Mouse (Mus musculus): ENCODE measurements around the gene Galp.
"Not testable (repeated sequence)": the region's sequence is repeated elsewhere in the genome, so short reads cannot be mapped to it uniquely, and the experiment has no call there.

Gene Galp

DNA sequence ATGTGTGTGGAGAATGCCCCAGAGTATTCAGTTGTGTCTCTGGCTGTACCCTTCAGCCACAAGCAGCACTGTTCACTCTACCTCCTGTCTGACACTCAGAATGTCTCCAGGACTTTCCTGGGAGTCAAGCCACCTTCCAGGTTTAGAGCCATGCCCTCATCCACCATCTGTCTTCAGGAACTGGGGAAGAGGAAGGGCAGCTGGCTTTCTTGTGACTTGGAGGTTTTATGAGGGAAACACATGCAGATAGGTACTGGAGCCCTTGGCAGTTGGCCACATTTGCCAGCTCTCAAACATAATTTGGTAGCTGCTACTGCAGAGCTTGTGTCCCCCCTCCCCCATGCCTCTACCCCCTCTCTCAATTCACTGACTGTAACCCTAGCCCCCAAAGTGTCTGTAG, 17.9 kb upstream of the Galp start:
- no peak for DNase-seq (ENCODE audit: low spot score in 2 of 2)

- no peak for DNase-seq (ENCODE audit: low spot score in 2 of 2)
Observed at GRCm38 (mm10) chr7:6182882-6183281, 14.0 kb upstream of the Galp start.

- no peak for DNase-seq (ENCODE audit: low spot score in 2 of 2)
Observed at GRCm38 (mm10) chr7:6183802-6184201, 13.1 kb upstream of the Galp start.

DNA sequence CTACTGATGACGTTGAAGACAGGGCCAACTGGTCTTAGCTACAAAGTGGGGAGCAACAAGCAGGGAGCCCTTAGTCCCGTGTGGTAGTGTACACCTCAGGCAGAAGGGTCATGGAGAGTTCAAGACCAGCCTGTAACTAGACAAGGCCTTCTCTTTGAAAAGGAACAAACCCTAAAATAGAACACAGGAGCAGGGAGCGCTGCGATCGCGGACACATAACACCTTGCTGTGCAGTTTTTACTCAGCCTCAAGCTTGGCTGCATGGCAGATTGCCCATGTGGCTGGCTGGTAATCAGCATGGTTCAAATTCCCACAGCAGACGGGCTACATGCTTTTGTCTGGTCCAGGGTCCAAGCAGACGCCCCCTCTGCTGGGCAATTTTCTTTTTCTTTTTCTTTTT, 12.4 kb upstream of the Galp start:
- no peak for DNase-seq (ENCODE audit: low spot score in 2 of 2)

DNA sequence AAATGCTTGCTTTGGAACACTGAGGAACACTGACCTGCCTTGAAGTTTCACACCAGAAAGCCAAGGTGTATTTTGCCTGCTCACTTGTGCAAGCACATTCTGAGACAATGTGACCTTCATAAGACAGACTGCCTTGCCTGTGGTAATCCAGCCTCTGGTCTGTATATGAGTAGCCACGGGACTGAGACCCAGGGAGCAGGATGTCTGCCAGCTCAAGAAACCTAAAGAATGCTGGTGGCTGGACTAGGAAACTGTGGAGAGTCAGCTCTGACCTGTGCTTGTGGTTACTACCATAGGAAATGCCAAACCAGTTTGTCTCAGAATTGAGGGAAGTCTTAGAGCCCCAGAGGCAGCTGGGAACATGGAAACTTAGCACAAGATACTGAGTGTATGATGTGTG, 11.5 kb upstream of the Galp start:
- DNase-seq (ENCODE audit: low spot score in 2 of 2) = no peak

GRCm38 (mm10) chr7:6186176-6186575, 10.7 kb upstream of the Galp start:
- no peak for DNase-seq (ENCODE audit: low spot score in 2 of 2)

GRCm38 (mm10) chr7:6186756-6187155, 10.1 kb upstream of the Galp start:
- DNase-seq (ENCODE audit: low spot score in 2 of 2) = no peak

DNA sequence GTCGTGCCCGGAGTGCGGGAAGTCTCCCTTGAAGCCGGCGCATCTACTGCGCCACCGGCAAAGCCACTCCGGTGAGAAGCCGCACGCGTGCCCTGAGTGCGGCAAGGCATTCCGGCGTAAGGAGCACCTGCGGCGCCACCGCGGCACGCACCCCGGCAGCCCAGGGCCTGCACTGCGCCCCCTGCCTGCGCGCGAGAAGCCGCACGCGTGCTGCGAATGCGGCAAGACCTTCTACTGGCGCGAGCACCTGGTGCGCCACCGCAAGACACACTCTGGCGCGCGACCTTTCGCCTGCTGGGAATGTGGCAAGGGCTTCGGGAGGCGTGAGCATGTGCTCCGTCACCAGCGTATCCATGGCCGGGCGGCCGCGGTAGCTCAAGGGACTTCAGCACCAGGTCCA, 7.3 kb upstream of the Galp start:
- peak in 1 of 2 experiments; percentile 29 for DNase-seq (ENCODE audit: low spot score in 2 of 2)

DNA sequence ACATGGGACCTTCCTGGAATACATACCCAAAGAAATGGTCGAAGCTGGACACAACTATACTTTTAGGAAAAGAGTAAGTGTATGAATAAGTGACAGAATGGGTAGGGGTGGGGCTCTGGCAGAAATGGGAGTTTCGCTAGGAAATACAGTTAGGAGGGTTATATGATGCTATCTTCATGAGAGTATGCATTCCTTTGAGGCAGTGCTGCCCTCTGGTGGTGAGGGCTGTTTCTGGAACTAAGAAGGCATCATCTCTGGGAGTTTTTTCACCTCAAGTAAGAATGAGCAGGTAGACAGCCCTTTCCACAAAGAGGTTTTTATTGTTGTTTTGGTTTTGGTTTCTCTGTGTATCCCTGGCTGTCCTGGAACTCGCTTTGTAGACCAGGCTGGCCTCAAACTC, 5.5 kb upstream of the Galp start:
- peak; percentile 77 to 85 for DNase-seq (ENCODE audit: low spot score in 2 of 2)

- DNase-seq (ENCODE audit: low spot score in 2 of 2) = peak; percentile 46 to 66
Observed at GRCm38 (mm10) chr7:6194129-6194528, 2.8 kb upstream of the Galp start.

DNA sequence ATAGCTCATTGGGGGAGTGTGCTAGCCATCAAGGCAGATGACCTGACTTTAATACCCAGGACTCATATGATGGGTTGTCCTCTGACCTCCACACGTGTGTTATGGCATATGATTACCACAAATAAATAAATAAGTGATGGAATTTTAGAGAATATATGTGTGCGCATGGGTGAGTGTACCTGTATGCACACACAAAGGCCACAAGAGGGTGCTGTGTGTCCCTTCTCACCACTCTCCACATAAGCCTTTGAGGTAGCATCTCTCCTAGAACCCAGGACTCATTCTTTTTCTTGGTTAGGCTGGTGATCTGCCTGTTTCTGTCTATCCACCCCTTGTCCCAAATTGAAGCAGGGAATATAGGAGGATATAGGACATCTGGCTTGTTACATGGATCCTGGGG, 1.1 kb upstream of the Galp start:
- DNase-seq (ENCODE audit: low spot score in 2 of 2) = no peak

- DNase-seq (ENCODE audit: low spot score in 2 of 2) = no peak
Observed at GRCm38 (mm10) chr7:6204200-6204599, 7.3 kb downstream of the Galp start.

DNA sequence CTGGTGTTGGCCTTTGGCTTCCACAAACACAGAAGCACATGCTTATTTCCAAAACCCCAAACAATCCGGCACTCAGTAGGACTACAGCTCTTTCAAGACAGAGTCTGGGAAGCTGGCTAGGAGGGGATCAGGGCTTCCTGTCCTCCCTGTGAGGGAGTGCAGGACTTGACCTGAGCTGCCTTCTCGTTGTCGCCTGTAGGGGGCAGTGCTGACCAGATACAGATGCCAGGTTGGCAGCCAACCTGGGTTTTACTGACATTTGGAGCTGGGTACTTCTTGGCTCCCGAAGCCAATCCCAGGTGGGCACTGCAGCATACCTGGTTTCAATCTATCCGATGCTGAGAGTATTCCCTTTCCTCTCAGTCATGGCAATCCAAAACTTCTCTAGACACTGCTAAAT, 16.3 kb downstream of the Galp start:
- peak in 1 of 2 experiments; percentile 22 for DNase-seq (ENCODE audit: low spot score in 2 of 2)

DNA sequence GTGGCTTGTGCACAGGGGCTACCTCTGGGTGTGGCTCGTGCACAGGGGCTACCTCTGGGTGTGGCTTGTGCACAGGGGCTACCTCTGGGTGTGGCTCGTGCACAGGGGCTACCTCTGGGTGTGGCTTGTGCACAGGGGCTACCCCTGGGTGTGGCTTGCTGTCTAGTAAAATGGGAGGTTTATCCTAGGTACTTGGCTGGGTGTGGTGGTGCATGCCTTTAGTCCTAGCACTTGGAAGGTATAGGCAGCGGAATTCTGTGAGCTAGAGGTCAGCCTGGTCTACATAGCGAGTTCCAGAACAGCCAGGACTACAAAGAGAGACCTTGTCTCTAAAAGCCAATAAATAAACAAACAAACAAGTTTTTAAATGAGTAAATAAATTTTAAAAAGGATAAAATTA, 17.8 kb downstream of the Galp start:
- DNase-seq (ENCODE audit: low spot score in 2 of 2) = not testable (repeated sequence)

DNA sequence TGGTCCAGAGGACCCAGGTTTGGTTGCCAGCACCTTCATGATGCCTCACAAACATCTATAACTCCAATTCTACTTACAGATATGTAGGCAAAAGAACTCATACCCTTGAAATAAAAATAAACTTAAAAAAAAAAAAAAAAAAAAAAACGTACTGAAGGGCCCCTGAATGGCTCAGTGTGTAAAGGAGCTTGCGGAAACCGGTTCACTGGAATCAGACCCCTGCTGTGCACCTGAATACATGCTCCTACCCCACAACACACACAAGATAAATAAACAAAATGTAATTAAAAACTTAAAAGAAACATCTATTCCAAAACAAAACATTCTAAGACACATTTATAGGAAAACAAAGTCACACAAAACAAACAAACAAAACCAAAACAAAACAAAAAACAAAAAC, 23.3 kb downstream of the Galp start:
- DNase-seq (ENCODE audit: low spot score in 2 of 2) = no peak

DNA sequence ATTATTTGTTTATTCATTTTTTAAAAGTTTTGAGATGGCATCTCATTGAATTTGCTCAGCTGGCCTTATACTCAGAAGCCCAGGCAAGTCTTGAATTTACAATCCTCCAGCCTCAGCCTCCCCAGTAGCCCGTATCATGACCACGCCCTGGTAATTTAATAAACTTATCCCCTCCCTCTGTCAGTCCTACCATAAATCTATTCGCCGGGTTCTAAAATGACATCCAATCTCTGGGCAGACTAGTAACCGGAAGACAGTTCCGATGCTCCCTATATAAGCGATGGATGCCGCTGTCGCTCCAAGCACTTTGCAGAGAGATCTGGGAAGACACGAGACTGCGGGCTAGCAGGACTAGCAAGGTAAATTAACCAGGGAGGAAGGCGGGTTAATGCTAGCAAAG, 25.1 kb downstream of the Galp start, which contains the start of gene Zscan5b:
TSS of gene Zscan5b (plus strand) at position 301 of the 400 bp plus-strand sequence.
- DNase-seq (ENCODE audit: low spot score in 2 of 2) = no peak

DNA sequence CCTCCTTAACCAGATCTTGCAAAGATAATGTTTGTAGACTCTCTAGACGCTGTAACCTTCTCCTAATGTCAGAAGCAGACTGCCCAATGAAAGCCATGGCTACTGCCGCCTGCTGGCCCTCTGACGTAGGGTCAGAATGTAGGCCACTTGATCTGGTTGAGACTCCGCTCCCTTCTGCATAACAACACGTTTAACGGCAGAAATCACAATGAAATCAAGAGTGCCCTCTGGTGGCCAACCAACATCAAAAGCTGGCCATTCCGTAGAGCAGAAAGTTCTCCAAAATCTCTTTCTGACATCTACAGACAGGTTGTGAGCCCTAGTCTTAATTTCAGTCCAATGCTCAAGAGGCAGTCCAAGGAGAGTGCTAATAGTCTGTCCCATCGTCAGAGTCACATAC, 31.6 kb downstream of the Galp start:
- peak; percentile 24 to 40 for DNase-seq (ENCODE audit: low spot score in 2 of 2)

DNA sequence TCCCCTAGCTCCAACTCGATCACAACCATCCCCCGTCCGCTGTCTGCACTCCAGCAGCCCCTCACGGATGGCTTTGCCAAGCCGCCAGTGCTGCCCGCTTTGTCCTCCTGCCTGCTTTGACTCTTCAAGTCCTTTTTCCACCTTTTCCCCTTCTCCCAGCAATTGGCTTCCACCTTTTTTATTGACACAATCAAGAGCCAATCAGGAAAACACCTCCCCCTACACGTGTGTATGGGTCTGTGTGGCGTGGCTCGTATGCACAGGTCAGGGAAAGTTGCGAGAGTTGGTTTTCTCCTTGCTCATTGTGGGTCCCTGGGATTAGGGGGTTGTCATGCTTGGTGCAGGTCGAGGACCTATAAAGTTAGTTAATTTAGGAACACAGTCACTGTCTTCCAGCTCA, 42.9 kb downstream of the Galp start:
- no peak for DNase-seq (ENCODE audit: low spot score in 2 of 2)

DNA sequence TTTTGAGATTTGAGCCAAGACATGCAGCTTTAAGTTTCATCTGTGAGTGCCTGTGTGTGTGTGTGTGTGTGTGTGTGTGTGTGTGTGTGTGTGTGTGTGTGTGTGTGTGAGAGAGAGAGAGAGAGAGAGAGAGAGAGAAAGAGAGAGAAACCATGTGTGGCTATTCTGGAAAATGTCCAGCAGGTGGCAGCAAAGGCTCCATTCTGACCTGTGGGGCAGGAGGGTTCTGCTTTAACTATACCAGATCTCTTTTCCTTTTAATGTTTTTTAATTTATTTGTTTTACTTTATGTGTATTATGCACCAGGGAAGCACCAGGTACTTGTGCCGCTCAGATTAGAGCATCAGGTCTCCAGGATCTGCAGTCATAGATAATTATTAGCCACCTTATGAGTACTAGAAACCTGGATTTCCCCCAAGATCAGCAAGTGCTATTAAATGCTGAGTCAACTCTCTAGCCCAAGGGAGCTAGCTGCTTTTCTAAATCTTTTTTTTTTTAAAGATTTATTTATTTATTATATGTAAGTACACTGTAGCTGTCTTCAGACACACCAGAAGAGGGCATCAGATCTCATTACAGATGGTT, 44.0 kb downstream of the Galp start:
- peak; percentile 20 to 36 for DNase-seq (ENCODE audit: low spot score in 2 of 2)

DNA sequence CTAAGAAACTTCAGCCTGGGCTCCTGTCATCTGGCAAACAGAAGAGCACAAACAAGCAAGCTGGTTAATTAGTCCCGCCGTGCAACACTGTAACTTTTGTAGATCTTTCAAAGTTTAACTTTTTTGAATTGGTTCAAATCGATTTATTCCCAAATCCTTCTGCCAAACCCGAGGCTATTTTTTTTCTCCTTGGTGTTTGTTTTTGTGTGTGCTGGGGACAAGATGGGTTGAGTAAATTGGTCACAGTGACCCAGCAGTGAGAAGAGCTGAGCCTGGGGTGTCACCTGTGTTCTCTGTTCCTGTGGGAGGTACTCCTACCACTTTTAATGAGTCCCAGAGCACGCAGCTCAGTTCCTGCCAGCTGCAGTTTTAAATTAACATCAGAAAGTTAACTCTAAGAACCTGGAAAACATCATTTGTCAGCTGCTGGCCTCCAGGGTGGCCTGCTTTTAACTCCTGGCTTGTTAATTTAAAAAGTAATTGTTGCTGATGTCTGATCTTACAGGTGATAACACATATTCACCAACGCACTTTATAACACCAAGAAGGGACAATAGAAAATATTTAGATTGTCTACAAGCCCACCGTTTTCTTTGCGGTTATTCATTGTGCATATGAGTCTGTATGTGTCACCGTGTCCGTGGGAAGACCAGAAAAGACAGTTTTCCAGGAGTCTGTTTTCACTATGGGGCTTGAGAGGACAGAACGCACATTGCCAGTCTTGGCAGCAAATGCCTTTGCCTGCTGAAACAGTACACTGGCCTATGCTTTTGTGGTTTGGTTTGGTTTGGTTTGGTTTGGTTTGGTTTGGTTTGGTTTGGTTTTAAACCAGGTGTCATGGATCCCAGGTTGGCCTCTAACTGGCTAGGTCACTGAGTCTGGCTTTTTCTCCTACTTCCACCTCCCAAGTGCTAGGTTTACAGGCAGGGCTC, 47.7 kb downstream of the Galp start:
- no peak for DNase-seq (ENCODE audit: low spot score in 2 of 2)

DNA sequence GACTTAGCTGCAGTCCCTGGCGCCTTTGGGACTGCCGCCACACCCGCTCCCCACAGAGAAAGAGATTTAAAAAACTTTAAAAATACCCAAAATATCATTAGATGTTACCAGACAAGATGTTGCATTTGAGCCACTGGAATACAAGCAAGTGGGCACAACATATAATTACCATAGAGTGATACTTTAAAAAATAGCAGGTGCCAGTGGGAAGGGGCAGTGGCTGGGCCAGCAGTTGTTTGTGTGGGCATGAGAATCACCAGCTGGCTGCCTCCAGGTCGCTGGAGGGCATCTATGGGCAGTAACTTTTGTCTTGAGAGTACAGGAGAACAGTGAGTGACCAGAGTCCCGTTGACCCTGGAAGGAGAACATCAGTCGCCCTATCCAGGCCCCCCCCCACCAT, 55.5 kb downstream of the Galp start, which contains the start of gene Epp13:
TSS of gene Epp13 (plus strand) at position 301 of the 400 bp plus-strand sequence.
- no peak for DNase-seq (ENCODE audit: low spot score in 2 of 2)

GRCm38 (mm10) chr7:6254451-6254850, 57.6 kb downstream of the Galp start:
- no peak for DNase-seq (ENCODE audit: low spot score in 2 of 2)

- DNase-seq (ENCODE audit: low spot score in 2 of 2) = no peak
Observed at GRCm38 (mm10) chr7:6257386-6257785, 60.5 kb downstream of the Galp start.
